Mouse (Mus musculus) midbrain, postnatal 0 days (tissue): ENCODE results near the gene Ago4. TPM values are rescaled to one million over a fixed set of nuclear protein-coding genes. Genes with fewer than 3 reads are reported as not detected.

Experiments
- ATAC-seq: fragments of 200-750 bp; cut with Nextera tagmentation; 2 replicates; pipeline ENCODE4 v1.8.0; 2017; ENCODE audit warnings: moderate number of reproducible peaks, mild to moderate bottlenecking, moderate TSS enrichment, moderate library complexity; ENCODE audit not compliant: low FRiP score
- DNase-seq: peaks from one replicate; pipeline ENCODE4 v3.0.0-alpha.2; 2015; ENCODE audit warnings: low spot score
- H3K27ac ChIP-seq: fragments of 300-500 bp; sonication (generic); 2 replicates; pipeline ENCODE4 v1.5.1; 2014; ENCODE audit warnings: low read depth, mild to moderate bottlenecking, low read length, mixed read lengths
- H3K27me3 ChIP-seq: fragments of 300-500 bp; sonication (generic); 2 replicates; pipeline ENCODE4 v1.6.1; 2014; ENCODE audit warnings: low read length, control low read depth, mixed read lengths; ENCODE audit not compliant: insufficient read depth
- H3K36me3 ChIP-seq: fragments of 300-500 bp; sonication (generic); 2 replicates; pipeline ENCODE4 v1.6.1; 2014; ENCODE audit warnings: low read length, control low read depth, mixed read lengths; ENCODE audit not compliant: insufficient read depth
- H3K4me1 ChIP-seq: fragments of 300-500 bp; sonication (generic); 2 replicates; pipeline ENCODE4 v1.6.1; 2014; ENCODE audit warnings: mild to moderate bottlenecking, control low read depth, antibody characterized with exemption, low read length, mixed read lengths; ENCODE audit not compliant: insufficient read depth
- H3K4me2 ChIP-seq: fragments of 300-500 bp; sonication (generic); 2 replicates; pipeline ENCODE4 v1.6.1; 2014; ENCODE audit warnings: low read depth, mild to moderate bottlenecking, low read length, mixed read lengths; ENCODE audit not compliant: poor library complexity, severe bottlenecking
- H3K4me3 ChIP-seq: fragments of 300-500 bp; sonication (generic); 2 replicates; pipeline ENCODE4 v1.5.1; 2014; ENCODE audit warnings: low read depth, mild to moderate bottlenecking, low read length, moderate library complexity
- H3K9ac ChIP-seq: fragments of 300-500 bp; sonication (generic); replicated peaks from 2 replicates; pipeline ENCODE4 v1.6.1; 2014; ENCODE audit warnings: mild to moderate bottlenecking, low read length, moderate library complexity, mixed read lengths; ENCODE audit not compliant: poor library complexity, severe bottlenecking
- H3K9me3 ChIP-seq: fragments of 300-500 bp; sonication (generic); 2 replicates; pipeline ENCODE4 v1.6.1; 2016; ENCODE audit warnings: low read length, control low read depth
- CTCF ChIP-seq: IDR thresholded peaks from 2 replicates; pipeline ENCODE4 v1.5.1; 2016; ENCODE audit warnings: antibody characterized with exemption, mild to moderate bottlenecking
- WGBS: fragments of 180-500 bp; shearing (Covaris S2); extraction: QIAGEN DNeasy Blood & Tissue Kit; methylation state at CpG from one replicate; pipeline ENCODE4 v1.1.7; 2014; 5-methylcytosine and 5-hydroxymethylcytosine counted together
- polyA plus RNA-seq: library from polyadenylated mRNA; unstranded; fragments of >200 nt; fragmentation: Nextera tagmentation; extraction: Ambion mirVana; gene quantifications from 2 replicates; pipeline ENCODE4 v1.2.1, GENCODE M21; 2015
- total RNA-seq: library from RNA; depleted of rRNA; stranded (reverse); fragments of >200 nt; gene quantifications from 2 replicates; pipeline ENCODE4 v1.2.3, GENCODE M21; 2014

Gene Ago4
- total and polyA plus RNA-seq, 2 experiments from 2014 or later = 3.6 to 10.0 TPM

DNA sequence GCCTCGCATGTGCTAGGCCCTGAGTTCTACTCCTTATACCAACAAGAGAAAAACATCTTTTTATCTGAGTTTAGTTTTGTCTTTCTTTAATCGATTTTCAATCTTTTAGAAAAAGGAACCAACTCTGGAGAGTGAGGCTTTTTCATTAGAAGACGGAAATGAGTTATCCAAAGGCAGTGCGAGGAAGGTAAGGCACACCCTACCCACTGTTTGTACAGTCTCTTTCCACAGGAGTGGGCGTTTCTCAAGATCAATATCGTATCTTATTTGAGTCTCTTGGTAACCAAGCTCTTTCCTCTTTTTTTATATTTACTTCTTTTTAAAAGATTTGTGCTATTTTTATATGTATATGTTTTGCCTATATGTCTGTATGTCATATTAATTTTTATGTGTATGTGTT lies 30.5 kb upstream of the Ago4 start:
- ATAC-seq (no peak), DNase-seq (no peak)
- Histone ChIP-seq H3K36me3 (no peaks in the 10 kb centered on the region), H3K9ac (no peak overlapping the region), H3K4me3 (no peak overlapping the region), H3K4me2 (no peak overlapping the region), H3K4me1 (no peaks in the 10 kb centered on the region), H3K27me3 (no peaks in the 10 kb centered on the region), H3K27ac (no peak overlapping the region), H3K9me3 (no peaks in the 10 kb centered on the region)
- TF ChIP-seq CTCF = no peak
- WGBS = 93% methylated on average over 6 of the region's 6 CpGs

DNA sequence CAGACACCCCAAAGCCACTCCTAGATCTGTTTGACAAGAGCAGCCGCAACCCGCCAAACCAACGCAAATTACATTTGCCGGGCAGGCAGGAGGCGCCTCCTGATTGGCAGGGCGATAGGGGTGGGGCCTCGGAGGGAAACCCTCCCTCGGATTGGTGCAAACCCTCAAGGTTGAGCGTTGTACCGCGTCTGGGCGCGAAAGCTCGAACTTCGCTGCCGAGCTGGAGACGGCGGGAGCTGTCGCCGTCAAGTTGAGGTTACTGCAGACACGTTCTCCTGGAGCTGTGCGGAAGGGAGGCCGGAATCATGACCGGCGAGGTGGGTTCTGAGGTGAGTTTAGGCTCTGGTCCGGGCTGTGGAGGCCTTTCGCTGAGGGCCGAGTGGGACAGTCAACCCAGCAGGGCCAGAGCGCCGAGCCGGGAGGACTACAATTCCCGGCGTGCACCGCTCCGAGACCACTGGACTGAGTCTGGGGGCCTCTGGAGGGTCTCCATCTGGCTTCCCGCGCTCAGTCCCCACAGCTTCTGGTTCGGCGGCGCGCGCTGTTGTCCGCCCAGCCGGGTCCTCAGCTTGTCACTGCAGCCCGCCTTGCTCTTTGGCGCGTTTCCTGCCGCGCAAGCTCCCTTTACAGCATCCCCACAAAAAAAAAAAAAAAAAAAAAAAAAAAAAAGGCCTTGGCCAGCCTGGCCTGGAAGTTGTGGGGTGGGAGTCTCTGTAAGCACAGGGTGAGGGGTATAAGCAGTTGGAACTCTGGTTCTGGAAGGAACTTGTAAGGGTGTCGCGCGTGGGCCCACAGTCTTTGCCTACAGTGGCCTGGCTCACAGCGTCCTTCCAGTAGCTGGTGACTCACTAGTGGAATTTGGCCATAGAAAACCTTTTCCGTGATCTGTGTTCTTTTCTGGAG lies 23.8 kb upstream of the Ago4 start, which contains the start of gene Clspn:
Gene Clspn (plus strand): TSS at position 127 of the 903 bp plus-strand sequence.
- Histone ChIP-seq H3K4me3 (peak within 1 kb of the TSS; percentile 71), H3K27me3 (no peaks in the 10 kb centered on the region), H3K9me3 (no peaks in the 10 kb centered on the region), H3K4me2 (peak within 1 kb of the TSS; percentile 87), H3K27ac (no peak within 1 kb of the TSS), H3K36me3 (no peaks in the 10 kb centered on the region), H3K4me1 (0 out of 2 replicates have a peak, but pooled peaks cover 3% of the 10 kb centered on the region), H3K9ac (peak within 1 kb of the TSS; percentile 44; the same call in 1 of the 2 replicates)
- 1% methylated on average over 50 of the region's 54 CpGs for WGBS
- DNase-seq (peak; percentile 93), ATAC-seq (peak; percentile 92)
- peak; percentile 33; the same call in 1 of the 2 replicates for TF ChIP-seq CTCF

DNA sequence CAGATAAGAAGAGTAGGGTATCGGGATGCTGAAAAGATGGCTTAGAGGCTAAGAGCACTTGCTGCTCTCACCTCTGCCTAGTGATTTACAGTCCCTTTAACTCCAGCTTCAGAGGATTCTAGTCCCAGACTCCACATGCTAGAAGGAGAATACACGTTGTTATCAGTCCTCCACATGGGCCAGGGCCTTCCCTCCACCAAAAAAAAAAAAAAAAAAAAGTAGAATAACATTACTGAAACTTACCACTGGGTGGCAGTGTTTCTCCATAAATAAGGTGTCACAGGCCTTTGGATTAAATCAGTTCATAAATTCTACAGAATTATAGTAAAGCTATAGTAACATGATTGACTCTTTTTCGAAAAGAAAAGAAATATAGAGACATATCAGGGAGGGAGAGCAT lies 21.2 kb upstream of the Ago4 start:
- no peak for ATAC-seq
- Histone ChIP-seq H3K4me2 (no peak overlapping the region), H3K9ac (no peak overlapping the region), H3K4me1 (0 out of 2 replicates have a peak, but pooled peaks cover 3% of the 10 kb centered on the region), H3K36me3 (no peaks in the 10 kb centered on the region), H3K4me3 (no peak overlapping the region), H3K27ac (no peak overlapping the region), H3K9me3 (no peaks in the 10 kb centered on the region), H3K27me3 (no peaks in the 10 kb centered on the region)
- DNase-seq = peak; percentile 65
- peak; percentile 81 for TF ChIP-seq CTCF
- WGBS = 31% methylated on average over 3 of the region's 3 CpGs

DNA sequence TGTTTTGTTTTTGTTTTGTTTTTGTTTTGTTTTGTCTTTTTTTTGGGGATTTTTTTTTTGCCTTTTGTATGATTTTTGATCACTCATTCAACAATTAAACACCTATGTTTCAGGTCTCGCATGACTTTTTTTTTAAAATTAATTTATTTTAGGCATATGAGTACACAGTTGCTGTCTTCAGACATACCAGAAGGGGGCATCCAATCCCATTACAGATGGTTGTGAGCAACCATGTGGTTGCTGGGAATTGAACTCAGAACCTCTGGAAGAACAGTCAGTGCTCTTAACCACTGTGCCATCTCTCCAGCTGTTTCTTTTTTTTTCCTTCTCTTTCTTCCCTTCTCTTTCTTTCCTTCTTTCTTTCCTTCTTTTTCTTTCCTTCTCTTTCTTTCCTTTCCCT lies 20.4 kb upstream of the Ago4 start:
- H3K27ac ChIP-seq = no peak overlapping the region
- WGBS = 93% methylated on average over 1 of the region's 1 CpGs
- no peak overlapping the region for H3K4me3 ChIP-seq
- no peaks in the 10 kb centered on the region for H3K9me3 ChIP-seq
- H3K4me1 ChIP-seq = 0 out of 2 replicates have a peak, but pooled peaks cover 3% of the 10 kb centered on the region
- ATAC-seq (no peak), DNase-seq (no peak)
- peak; percentile 14; the same call in 1 of the 2 replicates for TF ChIP-seq CTCF
- no peaks in the 10 kb centered on the region for H3K36me3 ChIP-seq
- no peak overlapping the region for H3K9ac ChIP-seq
- H3K4me2 ChIP-seq = no peak overlapping the region
- no peaks in the 10 kb centered on the region for H3K27me3 ChIP-seq

DNA sequence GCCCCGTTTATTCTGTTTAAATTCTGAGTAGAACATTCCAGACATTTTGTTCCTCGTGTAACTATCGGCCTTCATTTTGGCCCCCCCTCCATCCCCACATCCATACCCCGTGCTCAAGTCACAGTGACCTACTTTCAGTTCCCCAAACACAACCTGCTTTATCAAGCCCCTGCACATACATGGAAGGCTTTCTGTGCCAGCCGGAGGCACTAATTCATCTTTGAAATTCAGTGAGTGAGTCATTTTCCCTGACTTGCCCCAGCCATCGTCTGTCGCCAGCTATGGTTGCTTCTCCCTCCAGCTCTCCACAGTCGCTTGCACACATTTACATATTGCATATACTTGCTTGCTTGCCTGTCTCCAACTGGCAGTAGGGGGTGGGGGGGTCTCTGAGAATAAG lies 19.8 kb upstream of the Ago4 start:
- no peak for ATAC-seq

DNA sequence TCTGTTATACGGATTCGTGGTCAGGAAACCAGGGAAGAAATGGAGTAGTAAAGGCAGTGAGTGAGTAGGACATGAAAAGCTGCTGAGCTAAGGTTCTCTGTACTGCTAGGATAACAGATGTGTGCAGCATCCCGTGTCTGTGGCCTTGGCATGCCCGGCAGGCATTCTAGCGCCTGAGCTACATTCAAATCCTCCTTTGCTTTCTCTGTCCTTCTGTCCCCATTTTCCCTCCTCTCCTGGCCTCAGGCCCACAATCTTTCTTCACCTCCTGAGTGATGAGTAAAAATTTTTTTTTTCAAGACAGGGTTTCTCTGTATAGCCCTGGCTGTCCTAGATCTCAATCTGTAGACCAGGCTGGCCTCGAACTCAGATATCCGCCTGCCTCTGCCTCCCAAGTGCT lies 18.9 kb upstream of the Ago4 start:
- no peak for DNase-seq
- no peak for TF ChIP-seq CTCF
- Histone ChIP-seq H3K27me3 (no peaks in the 10 kb centered on the region), H3K36me3 (no peaks in the 10 kb centered on the region), H3K4me2 (no peak overlapping the region), H3K9me3 (no peaks in the 10 kb centered on the region), H3K4me3 (no peak overlapping the region), H3K4me1 (no peaks in the 10 kb centered on the region), H3K27ac (no peak overlapping the region), H3K9ac (0 out of 2 replicates have a peak overlapping the region, but pooled peaks have one; percentile 5)
- ATAC-seq = no peak
- 87% methylated on average over 7 of the region's 7 CpGs for WGBS

More for the DNA sequence above, 19.8 kb upstream of the Ago4 start:
- TF ChIP-seq CTCF = no peak
- Histone ChIP-seq H3K36me3 (no peaks in the 10 kb centered on the region), H3K9ac (0 out of 2 replicates have a peak overlapping the region, but pooled peaks have one; percentile 8), H3K4me2 (no peak overlapping the region), H3K27ac (no peak overlapping the region), H3K9me3 (no peaks in the 10 kb centered on the region), H3K4me3 (no peak overlapping the region), H3K27me3 (no peaks in the 10 kb centered on the region), H3K4me1 (0 out of 2 replicates have a peak, but pooled peaks cover 3% of the 10 kb centered on the region)
- WGBS = 51% methylated on average over 8 of the region's 8 CpGs
- DNase-seq = peak; percentile 9
